Mouse (Mus musculus): ENCODE measurements at regions not wholly inside any gene's neighbourhood (a gene's known extent, or its start where the extent isn't known, plus 50 kb on each side); places are given as distances from the start of the nearest gene placed in this dataset.

DNA sequence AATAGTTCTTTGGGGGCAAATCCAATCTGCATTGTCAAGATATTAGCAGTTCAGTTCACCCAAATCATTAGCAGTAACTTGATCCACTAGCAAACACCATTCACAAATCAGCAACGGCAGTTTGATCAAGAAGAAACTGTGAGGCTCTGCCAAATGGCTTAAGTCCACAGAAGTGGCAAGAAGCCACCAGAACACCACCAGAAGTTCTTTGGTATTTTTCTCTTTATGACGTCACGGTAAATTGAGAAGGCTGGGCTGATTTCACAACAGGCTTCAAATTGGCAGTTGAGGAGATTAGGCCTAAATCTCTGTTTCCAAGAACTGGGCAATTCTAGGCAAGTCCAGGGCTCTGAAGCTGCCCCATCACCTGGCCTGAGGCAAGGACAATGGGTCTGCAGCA is 98.6 kb upstream of the 4930535I16Rik start:
- TF ChIP-seq CTCF (IDR thresholded peaks at IDR 0.05; ENCODE audit: borderline replicate concordance, extremely low read depth, insufficient read depth, insufficient read length): no peak
- TF ChIP-seq POLR2A (IDR thresholded peaks at IDR 0.05; ENCODE audit: borderline replicate concordance, extremely low read depth, insufficient read depth, insufficient read length, poor library complexity, severe bottlenecking): no peak

All from brain, embryonic 14.5 days (tissue).